Mouse (Mus musculus): ENCODE results near the gene Padi1.

Gene Padi1

DNA sequence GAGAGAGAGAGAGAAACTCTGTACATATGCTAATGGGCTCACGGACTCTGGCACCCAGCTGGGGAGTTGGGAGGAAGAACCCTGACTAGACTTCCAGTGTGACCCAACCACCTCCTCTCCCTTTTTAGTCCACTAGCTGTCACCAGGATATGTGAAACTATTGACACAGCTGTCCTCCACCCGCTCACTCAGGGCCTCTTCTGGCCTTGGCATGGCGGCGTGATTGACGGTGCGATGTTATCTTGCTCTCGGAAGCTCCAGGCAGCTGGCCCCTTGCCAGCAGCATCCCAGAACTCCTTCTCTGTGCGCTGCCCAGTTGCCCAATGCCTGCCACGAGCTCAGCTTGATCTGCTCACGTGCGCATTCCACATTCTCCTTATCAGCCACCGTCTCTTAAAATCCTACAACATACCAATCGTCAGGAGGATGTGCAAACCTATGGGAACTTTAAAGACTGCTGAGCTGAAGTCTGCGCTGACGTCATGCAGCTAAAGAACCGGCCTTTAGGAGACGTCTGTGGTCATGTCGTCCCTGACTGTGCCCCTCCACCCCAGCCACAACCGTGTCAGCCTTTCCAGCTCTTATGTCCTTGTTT lies 65.7 kb downstream of the Padi1 start:
- DNase-seq = peak; percentile 53

DNA sequence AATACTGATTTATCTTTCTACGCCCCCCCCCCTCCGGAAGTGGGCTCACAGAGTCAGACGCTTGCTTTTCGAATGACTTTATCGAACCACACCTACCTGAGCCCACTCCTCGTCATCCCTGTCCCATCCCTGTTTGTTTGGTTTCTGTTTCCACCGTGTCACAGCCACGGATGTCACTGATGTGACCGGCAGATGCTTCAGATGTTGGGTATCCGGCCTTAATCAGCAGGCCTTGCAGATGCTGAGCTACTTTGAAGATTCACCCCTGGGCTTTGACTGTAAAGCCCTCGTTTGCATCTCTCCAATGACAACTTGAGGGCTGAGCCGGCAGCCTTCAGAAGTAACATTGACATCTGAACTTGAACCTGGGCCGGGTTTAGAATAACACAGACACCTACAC lies 69.0 kb downstream of the Padi1 start:
- DNase-seq = no peak

DNA sequence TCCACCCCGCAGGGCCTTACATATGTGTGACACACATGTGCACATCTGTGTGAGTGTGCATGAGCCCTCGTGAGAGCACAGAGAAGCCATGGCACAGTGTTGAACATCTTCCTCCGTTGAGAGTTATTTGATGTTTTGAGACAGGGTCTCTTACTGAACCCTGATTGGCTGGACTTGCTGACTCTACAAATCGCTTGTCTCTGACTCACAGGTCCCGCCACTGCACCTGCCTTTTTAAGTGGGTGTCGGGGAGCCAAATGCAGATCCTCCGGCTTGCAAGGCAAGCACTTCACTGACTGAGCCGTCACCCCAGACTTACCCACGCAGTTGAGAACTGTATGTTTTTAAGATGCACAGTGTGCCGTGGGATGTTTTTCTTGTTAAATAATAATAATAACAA lies 69.7 kb downstream of the Padi1 start:
- no peak for DNase-seq

DNA sequence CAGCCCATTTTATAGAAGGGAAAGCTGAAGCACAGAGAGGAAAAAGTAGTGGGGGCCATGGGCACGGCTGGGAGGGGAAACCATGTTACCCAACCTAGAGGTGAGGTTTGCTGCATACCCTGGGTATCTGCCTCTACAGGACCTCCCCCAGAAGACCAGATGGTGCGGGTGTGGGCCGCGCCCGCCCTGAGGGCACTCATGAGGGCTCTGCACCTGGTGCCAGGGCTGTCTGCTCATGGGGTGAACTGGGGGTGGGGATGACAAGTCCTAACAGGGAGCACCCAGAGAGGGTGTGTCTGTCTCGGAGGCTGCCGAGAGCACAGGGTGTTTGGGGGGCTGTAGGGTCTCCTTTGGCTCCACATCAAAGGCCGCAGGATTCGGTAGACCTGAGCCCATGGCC lies 70.7 kb downstream of the Padi1 start:
- DNase-seq = no peak

DNA sequence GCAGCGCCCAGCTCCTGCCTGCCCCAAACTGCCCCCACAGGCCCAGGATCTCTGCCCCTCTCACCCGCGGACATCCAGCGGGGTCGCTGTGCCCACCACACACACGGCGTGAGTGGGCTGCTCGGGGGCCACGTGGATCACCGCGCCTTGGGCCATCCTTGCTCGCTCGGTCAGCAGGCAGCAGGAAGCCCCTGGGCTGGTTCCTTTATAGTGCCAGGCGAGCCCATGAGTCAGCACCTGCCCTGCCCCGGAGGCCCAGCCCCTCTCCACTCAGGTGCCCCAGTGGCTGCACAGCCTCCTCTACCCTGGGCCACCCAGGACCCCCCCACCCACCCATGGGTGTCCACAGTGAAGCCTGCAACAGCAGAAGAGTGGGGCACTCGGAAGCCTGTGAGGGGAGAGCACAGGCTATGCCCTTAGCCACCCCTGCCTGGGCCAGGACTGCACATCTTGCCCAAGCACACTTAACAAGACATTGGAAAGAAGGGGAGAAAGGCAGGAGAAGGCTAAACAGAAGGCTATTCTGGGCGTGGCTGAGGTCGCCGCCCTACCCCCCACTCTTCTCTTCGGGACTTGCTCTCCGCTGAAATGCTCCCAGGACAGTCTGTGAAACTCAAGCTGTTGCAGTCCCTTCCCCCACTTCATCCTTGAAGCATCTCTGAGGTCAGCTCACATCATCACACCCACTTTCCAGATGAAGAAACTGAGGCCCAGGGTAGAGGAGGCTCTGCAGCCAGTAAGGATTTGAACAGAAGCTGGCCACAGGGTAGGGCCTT lies 71.4 kb downstream of the Padi1 start, which contains the start of gene Padi4:
TSS of gene Padi4 (minus strand) at position 212 of the 776 bp plus-strand sequence.
- no peak for DNase-seq

DNA sequence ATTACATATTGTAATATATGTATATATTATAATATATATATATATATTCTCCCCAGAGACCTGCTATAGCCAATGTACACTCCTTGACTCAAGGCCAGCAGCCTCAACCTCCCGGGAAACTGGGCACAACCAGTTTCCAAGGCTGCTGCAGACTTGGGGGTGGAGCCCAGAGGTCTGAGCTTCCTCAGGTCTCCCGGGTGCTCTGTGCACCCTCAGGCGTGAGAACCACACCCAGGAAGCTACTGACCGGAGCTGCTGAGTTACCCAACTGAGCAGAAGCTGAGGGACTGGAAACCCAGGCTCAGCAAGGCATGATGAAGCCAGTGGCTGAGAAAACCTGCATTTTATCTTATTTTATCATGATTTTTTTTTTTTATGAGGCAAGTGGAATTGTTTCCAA lies 74.5 kb downstream of the Padi1 start:
- peak; percentile 56 for DNase-seq

DNA sequence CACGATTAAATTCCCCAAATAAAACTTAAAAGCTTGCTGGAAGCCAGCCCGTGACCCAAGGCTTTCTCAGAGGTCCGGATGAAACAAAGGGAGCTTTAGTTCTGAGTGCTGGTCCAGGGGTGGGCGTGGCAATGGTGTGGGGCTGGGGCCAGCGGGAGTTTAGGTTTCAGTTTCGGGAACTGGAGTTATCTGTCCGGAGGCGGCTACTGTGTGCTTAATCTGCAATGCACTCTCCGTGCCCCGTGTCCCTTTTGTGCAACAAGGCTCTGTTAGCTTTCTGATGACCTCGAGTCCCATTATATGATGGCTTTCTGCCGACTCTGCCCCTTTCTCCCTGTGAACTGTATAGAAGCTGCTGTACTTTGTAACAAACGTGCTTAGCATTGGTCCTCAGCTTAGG lies 75.1 kb downstream of the Padi1 start:
- DNase-seq = peak; percentile 80

DNA sequence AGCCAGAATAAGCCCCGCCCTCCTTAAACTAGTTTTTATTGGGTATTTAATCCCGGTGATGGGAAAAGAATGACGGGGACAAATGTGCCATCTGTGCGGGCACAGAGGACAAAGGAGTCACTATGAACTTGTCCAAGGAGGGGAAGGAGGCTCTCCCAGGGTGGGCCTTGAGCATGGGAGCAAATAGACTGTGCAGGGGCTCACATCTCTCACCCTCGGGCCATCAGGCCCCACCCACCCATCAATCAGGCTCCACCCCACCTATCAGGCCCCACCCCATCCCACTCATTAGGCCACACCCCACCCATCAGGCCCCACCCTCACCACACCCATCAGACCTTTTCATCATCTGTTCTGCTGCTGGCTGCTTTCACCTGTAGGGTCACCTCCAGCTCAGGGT lies 76.6 kb downstream of the Padi1 start:
- no peak for DNase-seq

DNA sequence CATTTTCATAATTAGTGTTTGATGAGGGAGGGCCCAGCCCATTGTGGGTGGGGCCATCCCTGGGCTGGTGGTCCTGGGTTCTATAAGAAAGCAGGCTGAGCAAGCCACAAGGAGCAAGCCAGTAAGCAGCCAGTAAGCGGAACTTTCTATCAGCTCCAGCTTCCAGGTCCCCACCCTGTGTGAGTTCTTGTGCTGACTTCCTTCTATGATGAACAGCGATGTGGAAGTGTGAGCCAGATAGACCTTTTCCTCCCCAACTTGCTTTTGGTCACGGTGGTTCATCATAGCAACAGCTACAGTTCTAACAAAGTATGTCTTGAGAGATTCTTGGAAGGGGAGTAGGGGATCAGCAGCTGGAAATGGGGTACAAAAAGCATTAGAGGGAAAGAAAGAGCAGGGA lies 79.6 kb downstream of the Padi1 start:
- no peak for DNase-seq

DNA sequence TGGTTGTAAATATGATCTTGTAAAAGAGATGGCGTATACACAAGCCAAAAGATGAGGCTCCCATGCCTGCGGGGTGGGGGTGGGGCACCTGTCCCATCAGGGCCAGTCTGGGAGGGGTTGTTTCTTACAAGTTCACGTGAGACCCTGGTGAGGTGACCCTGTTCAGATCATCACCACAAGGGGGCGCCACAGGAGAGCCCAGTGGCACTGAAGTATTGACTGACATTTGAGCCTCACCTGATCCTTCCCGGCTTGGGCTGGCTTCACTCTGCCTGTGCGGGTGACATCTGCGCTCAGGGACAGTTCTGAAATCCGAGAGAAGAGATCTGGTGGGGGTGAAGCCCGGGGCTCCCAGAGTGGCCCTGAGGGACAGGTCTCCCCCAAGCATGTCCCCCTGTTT lies 82.4 kb downstream of the Padi1 start:
- peak; percentile 73 for DNase-seq
